Mouse (Mus musculus) CH12.LX (cell line): ENCODE data around the gene Cend1. TPM values are rescaled to one million over a fixed set of nuclear protein-coding genes. Genes with fewer than 3 reads are reported as not detected.

Source experiments
- DNase-seq: peaks from one replicate; pipeline ENCODE4 v3.0.0-alpha.2; 2013; ENCODE audit errors: extremely low read depth
- H3K27ac ChIP-seq: 2 replicates; pipeline ENCODE4 v1.5.1; 2012; ENCODE audit warnings: low read depth, mild to moderate bottlenecking, control low read depth, moderate library complexity; ENCODE audit not compliant: insufficient read depth
- H3K27me3 ChIP-seq: replicated peaks from 2 replicates; pipeline ENCODE3; 2012; ENCODE audit warnings: inconsistent platforms
- H3K36me3 ChIP-seq, 2 experiments: replicated peaks in 1 of 2; 2 replicates each; pipeline versions ENCODE3 to v1.6.1; 2012; ENCODE audit warnings: inconsistent platforms in 1 of 2, low read length in 1 of 2, mild to moderate bottlenecking in 1 of 2, mixed read lengths in 1 of 2, moderate library complexity in 1 of 2; ENCODE audit not compliant: control insufficient read depth in 1 of 2, insufficient read depth in 1 of 2
- H3K4me1 ChIP-seq, 2 experiments: 2 replicates each; pipeline ENCODE4 v1.6.1; 2012; ENCODE audit warnings: inconsistent platforms in 1 of 2, moderate library complexity in 1 of 2; ENCODE audit not compliant: insufficient read depth in 2 of 2, control insufficient read depth in 1 of 2
- H3K4me2 ChIP-seq: 2 replicates; pipeline ENCODE4 v1.6.1; 2012; ENCODE audit warnings: low read depth, mild to moderate bottlenecking, control low read depth; ENCODE audit not compliant: poor library complexity, insufficient read depth, severe bottlenecking
- H3K4me3 ChIP-seq, 3 experiments: fragments of 150-350 bp in 1 of 3; sonication (generic) in 1 of 3; replicated peaks in 1 of 3; 2 replicates each; pipeline versions ENCODE3 to v1.5.1; 2011 to 2012; ENCODE audit warnings: low read depth in 2 of 3, low read length in 2 of 3, mild to moderate bottlenecking in 2 of 3, moderate library complexity in 2 of 3, control low read depth in 1 of 3, improper control_type of control experiment in 1 of 3, inconsistent platforms in 1 of 3, mixed read lengths in 1 of 3; ENCODE audit not compliant: poor library complexity in 1 of 3
- H3K79me2 ChIP-seq: replicated peaks from 2 replicates; pipeline ENCODE4 v1.6.1; 2012; ENCODE audit warnings: mild to moderate bottlenecking, moderate library complexity; ENCODE audit not compliant: control insufficient read depth, poor library complexity, insufficient read depth, severe bottlenecking; ENCODE audit errors: extremely low read depth
- H3K9ac ChIP-seq: 2 replicates; pipeline ENCODE4 v1.6.1; 2012; ENCODE audit warnings: low read depth, mild to moderate bottlenecking, control low read depth, moderate library complexity; ENCODE audit not compliant: insufficient read depth
- H3K9me3 ChIP-seq: replicated peaks from 2 replicates; pipeline ENCODE3; 2012; ENCODE audit warnings: low read length, inconsistent platforms, mixed read lengths
- BHLHE40 ChIP-seq: IDR thresholded peaks from 2 replicates; pipeline ENCODE4 v1.6.1; 2011; ENCODE audit warnings: mild to moderate bottlenecking, low read depth, low read length, improper control_type of control experiment
- CTCF ChIP-seq, 2 experiments: IDR thresholded peaks in 1 of 2; conservative IDR thresholded peaks in 1 of 2; 2 replicates each; pipeline ENCODE4 v1.5.1; 2011 to 2012; ENCODE audit warnings: low read depth in 2 of 2, low read length in 2 of 2, improper control_type of control experiment in 1 of 2, inconsistent platforms in 1 of 2, mild to moderate bottlenecking in 1 of 2, moderate library complexity in 1 of 2
- E2F4 ChIP-seq: IDR thresholded peaks from 2 replicates; pipeline ENCODE4 v1.6.1; 2011; ENCODE audit warnings: low read depth, low read length, improper control_type of control experiment; ENCODE audit not compliant: insufficient replicate concordance
- ELF1 ChIP-seq: IDR thresholded peaks from 2 replicates; pipeline ENCODE4 v1.6.1; 2014; ENCODE audit warnings: low read depth, mild to moderate bottlenecking, inconsistent platforms, low read length, improper control_type of control experiment
- GABPA ChIP-seq: IDR thresholded peaks from 2 replicates; pipeline ENCODE4 v1.6.1; 2012; ENCODE audit warnings: low read depth, low read length, improper control_type of control experiment, inconsistent platforms; ENCODE audit not compliant: insufficient replicate concordance
- HCFC1 ChIP-seq: IDR thresholded peaks from 2 replicates; pipeline ENCODE4 v1.6.1; 2012; ENCODE audit warnings: low read depth, mild to moderate bottlenecking, inconsistent platforms, low read length, improper control_type of control experiment
- JUN ChIP-seq: IDR thresholded peaks from 2 replicates; pipeline ENCODE4 v1.6.1; 2011; ENCODE audit warnings: low read depth, mild to moderate bottlenecking, low read length, improper control_type of control experiment, moderate library complexity; ENCODE audit not compliant: insufficient read depth
- JUND ChIP-seq: conservative IDR thresholded peaks from 2 replicates; pipeline ENCODE4 v1.6.1; 2011; ENCODE audit warnings: low read depth, low read length, improper control_type of control experiment
- MAFK ChIP-seq: IDR thresholded peaks from 2 replicates; pipeline ENCODE4 v1.6.1; 2011; ENCODE audit warnings: low read length, improper control_type of control experiment; ENCODE audit not compliant: insufficient replicate concordance
- MAZ ChIP-seq: IDR thresholded peaks from 2 replicates; pipeline ENCODE4 v1.6.1; 2012; ENCODE audit warnings: low read depth, mild to moderate bottlenecking, inconsistent platforms, low read length, improper control_type of control experiment, moderate library complexity
- MEF2A ChIP-seq: IDR thresholded peaks from 2 replicates; pipeline ENCODE4 v1.6.1; 2014; ENCODE audit warnings: low read depth, mild to moderate bottlenecking, inconsistent platforms, low read length, improper control_type of control experiment, borderline replicate concordance
- MXI1 ChIP-seq: IDR thresholded peaks from 2 replicates; pipeline ENCODE4 v1.6.1; 2011; ENCODE audit warnings: mild to moderate bottlenecking, low read depth, low read length, improper control_type of control experiment
- MYC ChIP-seq: IDR thresholded peaks from 2 replicates; pipeline ENCODE4 v1.6.1; 2011; ENCODE audit warnings: low read depth, mild to moderate bottlenecking, improper control_type of control experiment, low read length
- NRF1 ChIP-seq: IDR thresholded peaks from 2 replicates; pipeline ENCODE4 v1.6.1; 2014; ENCODE audit warnings: low read depth, mild to moderate bottlenecking, inconsistent platforms, low read length, improper control_type of control experiment, moderate library complexity
- PAX5 ChIP-seq: IDR thresholded peaks from 2 replicates; pipeline ENCODE4 v1.6.1; 2012; ENCODE audit warnings: low read length, inconsistent platforms, mixed read lengths
- POLR2A ChIP-seq: IDR thresholded peaks from 2 replicates; pipeline ENCODE4 v1.6.1; 2011; ENCODE audit warnings: low read depth, mild to moderate bottlenecking, improper control_type of control experiment, low read length
- RAD21 ChIP-seq: IDR thresholded peaks from 2 replicates; pipeline ENCODE4 v1.6.1; 2011; ENCODE audit warnings: low read depth, mild to moderate bottlenecking, low read length, improper control_type of control experiment, moderate library complexity
- SIN3A ChIP-seq: IDR thresholded peaks from 2 replicates; pipeline ENCODE4 v1.6.1; 2012; ENCODE audit warnings: low read length, improper control_type of control experiment, inconsistent platforms
- SMC3 ChIP-seq: IDR thresholded peaks from 2 replicates; pipeline ENCODE4 v1.6.1; 2011; ENCODE audit warnings: low read depth, low read length, improper control_type of control experiment
- TBP ChIP-seq: conservative IDR thresholded peaks from 2 replicates; pipeline ENCODE4 v1.6.1; 2011; ENCODE audit warnings: low read depth, low read length, improper control_type of control experiment
- TCF12 ChIP-seq: IDR thresholded peaks from 2 replicates; pipeline ENCODE4 v1.6.1; 2014; ENCODE audit warnings: low read depth, mild to moderate bottlenecking, inconsistent platforms, low read length, improper control_type of control experiment
- UBTF ChIP-seq: IDR thresholded peaks from 2 replicates; pipeline ENCODE4 v1.6.1; 2012; ENCODE audit warnings: low read depth, mild to moderate bottlenecking, inconsistent platforms, low read length, improper control_type of control experiment, moderate library complexity
- USF1 ChIP-seq: IDR thresholded peaks from 2 replicates; pipeline ENCODE4 v1.6.1; 2014; ENCODE audit warnings: low read depth, mild to moderate bottlenecking, inconsistent platforms, low read length, improper control_type of control experiment
- dilution Hi-C: fragments of 300-500 bp; cut with MboI; formaldehyde crosslinking; loops from 2 replicates; pipeline ENCODE4 v1.14.3; 2020; ENCODE audit warnings: low sequenced_read_pairs; ENCODE audit not compliant: extremely low pct_unique_long_range_greater_than_20kb, extremely low pct_ligation_motif_present
- in situ Hi-C: fragments of 300-500 bp; cut with MboI; formaldehyde crosslinking; loops from 3 replicates; pipeline ENCODE4 v1.14.3; 2019; ENCODE audit warnings: low sequenced_read_pairs, low pct_ligation_motif_present, low pct_unique_long_range_greater_than_20kb, mixed read lengths
- polyA plus RNA-seq: library from polyadenylated mRNA; unstranded; fragments of >175 nt; gene quantifications from 2 replicates; pipeline ENCODE4 v1.2.1, GENCODE M21; 2012; ENCODE audit warnings: low read depth; ENCODE audit not compliant: insufficient read length
- total RNA-seq, 2 experiments: library from RNA; depleted of rRNA; stranded (reverse); fragments of 300-350 nt in 1 of 2; fragments of >200 nt in 1 of 2; gene quantifications; 2 replicates each; pipeline ENCODE4 v1.2.3; 2012 to 2014

Gene Cend1
- total and polyA plus RNA-seq, 3 experiments: not detected

- no peak overlapping the region for H3K9ac ChIP-seq
- H3K27me3 ChIP-seq: no peaks in the 10 kb centered on the region
- TF ChIP-seq SMC3 (peak; percentile 59), MAZ (no peak), MXI1 (no peak), UBTF (no peak), CTCF (conservative IDR thresholded peaks at IDR 0.05 in 1 of 2, IDR thresholded peaks at IDR 0.05 in 1 of 2; ENCODE audit: low read depth in 2 of 2, low read length in 2 of 2) (peak; percentile 71 to 76), BHLHE40 (no peak), RAD21 (peak; percentile 37), TBP (no peak), JUND (no peak), PAX5 (no peak), ELF1 (no peak)
- no peak overlapping the region for H3K27ac ChIP-seq
- no peaks in the 10 kb centered on the region for H3K9me3 ChIP-seq
- peak; percentile 72 for DNase-seq
- in situ Hi-C loops: no loop called here
- no peak overlapping the region for H3K4me3 ChIP-seq
- no peak overlapping the region for H3K4me2 ChIP-seq
- dilution Hi-C loops: no loop called here
- H3K36me3 ChIP-seq: peaks cover 43 to 53% of the 10 kb centered on the region in 2 experiments
- peaks cover 19% of the 10 kb centered on the region for H3K79me2 ChIP-seq
- peaks cover 22 to 57% of the 10 kb centered on the region in 2 experiments for H3K4me1 ChIP-seq
These were observed 11.3 kb upstream of the Cend1 start for GRCm38 (mm10) chr7:141440613-141441012.

- no peaks in the 10 kb centered on the region for H3K9me3 ChIP-seq
- no peaks in the 10 kb centered on the region for H3K27me3 ChIP-seq
- DNase-seq: no peak
- H3K9ac ChIP-seq: no peak overlapping the region
- TF ChIP-seq CTCF (conservative IDR thresholded peaks at IDR 0.05 in 1 of 2, IDR thresholded peaks at IDR 0.05 in 1 of 2; ENCODE audit: low read depth in 2 of 2, low read length in 2 of 2): no peak
- TF ChIP-seq MYC: no peak
- TF ChIP-seq TCF12: no peak
- H3K4me1 ChIP-seq: peaks cover 23 to 60% of the 10 kb centered on the region in 2 experiments
- H3K36me3 ChIP-seq: peaks cover 43 to 53% of the 10 kb centered on the region in 2 experiments
- no peak overlapping the region for H3K4me3 ChIP-seq
- in situ Hi-C loops: no loop called here
- H3K4me2 ChIP-seq: no peak overlapping the region
- peaks cover 21% of the 10 kb centered on the region for H3K79me2 ChIP-seq
- H3K27ac ChIP-seq: no peak overlapping the region
- dilution Hi-C loops: no loop called here
These were observed 10.5 kb upstream of the Cend1 start for GRCm38 (mm10) chr7:141439811-141440210.

- dilution Hi-C loops: no loop called here
- no peaks in the 10 kb centered on the region for H3K9me3 ChIP-seq
- no peak overlapping the region for H3K27ac ChIP-seq
- DNase-seq: no peak
- H3K9ac ChIP-seq: no peak overlapping the region
- TF ChIP-seq PAX5: no peak
- TF ChIP-seq MAFK: no peak
- TF ChIP-seq SMC3: no peak
- TF ChIP-seq GABPA: no peak
- TF ChIP-seq SIN3A: no peak
- TF ChIP-seq USF1: no peak
- no peak for TF ChIP-seq UBTF
- TF ChIP-seq JUN: no peak
- TF ChIP-seq ELF1: no peak
- no peak for TF ChIP-seq POLR2A
- no peak for TF ChIP-seq MYC
- no peak for TF ChIP-seq JUND
- no peak for TF ChIP-seq E2F4
- TF ChIP-seq NRF1: no peak
- no peak for TF ChIP-seq HCFC1
- TF ChIP-seq MEF2A: no peak
- H3K36me3 ChIP-seq: peaks cover 43 to 53% of the 10 kb centered on the region in 2 experiments
- in situ Hi-C loops: no loop called here
- H3K4me3 ChIP-seq: no peak overlapping the region
- peaks cover 27 to 60% of the 10 kb centered on the region in 2 experiments for H3K4me1 ChIP-seq
- H3K4me2 ChIP-seq: no peak overlapping the region
- H3K27me3 ChIP-seq: no peaks in the 10 kb centered on the region
- H3K79me2 ChIP-seq: peaks cover 21% of the 10 kb centered on the region
These were observed 9.9 kb upstream of the Cend1 start for GRCm38 (mm10) chr7:141439140-141439679.
